Mouse (Mus musculus) central nervous system, embryonic 18 days (tissue): ENCODE results near the gene Cdsn. TPM values are rescaled to one million over a fixed set of nuclear protein-coding genes. Genes with fewer than 3 reads are reported as not detected.

Experiments used
- polyA plus RNA-seq: library from polyadenylated mRNA; depleted of rRNA; stranded (reverse); fragments of >200 nt; gene quantifications from 2 replicates; pipeline ENCODE4 v1.2.3, GENCODE M21; 2012; rRNA removed

The Cdsn gene
- polyA plus RNA-seq = 0.07 and 1.2 TPM in 2 replicates

DNA sequence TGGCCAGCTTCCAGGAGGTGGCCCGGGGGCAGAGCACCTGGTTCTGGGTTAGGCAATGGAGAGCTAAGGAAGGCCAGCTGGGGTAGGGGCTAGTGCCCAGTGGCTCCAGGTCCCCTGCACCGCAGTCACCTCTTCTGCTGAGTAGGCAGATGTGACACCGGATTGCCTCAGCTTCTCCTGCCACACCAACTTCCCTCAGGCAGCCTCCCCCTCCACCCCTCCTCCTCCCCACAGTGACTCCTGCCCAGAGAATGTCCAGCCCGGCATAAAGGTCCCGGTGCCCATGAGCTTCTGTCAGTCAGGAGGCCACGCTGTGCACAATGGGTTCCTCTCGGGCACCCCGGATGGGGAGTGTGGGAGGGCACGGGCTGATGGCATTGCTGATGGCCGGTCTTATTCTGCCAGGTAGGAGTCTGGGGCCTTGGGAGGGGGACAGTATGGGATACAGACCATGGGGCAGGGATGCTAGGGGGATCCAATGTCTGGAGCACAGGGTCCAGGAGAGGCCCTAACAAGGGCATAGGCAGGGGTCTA lies at the start of gene Cdsn:
TSS of gene Cdsn (plus strand) at position 248 of the 534 bp plus-strand sequence.

GRCm38 (mm10) chr17:35505776-35506175 lies 46.2 kb upstream of the Cdsn start, which contains the start of gene Pou5f1:
Gene Pou5f1 (plus strand): TSS chr17:35506018.

DNA sequence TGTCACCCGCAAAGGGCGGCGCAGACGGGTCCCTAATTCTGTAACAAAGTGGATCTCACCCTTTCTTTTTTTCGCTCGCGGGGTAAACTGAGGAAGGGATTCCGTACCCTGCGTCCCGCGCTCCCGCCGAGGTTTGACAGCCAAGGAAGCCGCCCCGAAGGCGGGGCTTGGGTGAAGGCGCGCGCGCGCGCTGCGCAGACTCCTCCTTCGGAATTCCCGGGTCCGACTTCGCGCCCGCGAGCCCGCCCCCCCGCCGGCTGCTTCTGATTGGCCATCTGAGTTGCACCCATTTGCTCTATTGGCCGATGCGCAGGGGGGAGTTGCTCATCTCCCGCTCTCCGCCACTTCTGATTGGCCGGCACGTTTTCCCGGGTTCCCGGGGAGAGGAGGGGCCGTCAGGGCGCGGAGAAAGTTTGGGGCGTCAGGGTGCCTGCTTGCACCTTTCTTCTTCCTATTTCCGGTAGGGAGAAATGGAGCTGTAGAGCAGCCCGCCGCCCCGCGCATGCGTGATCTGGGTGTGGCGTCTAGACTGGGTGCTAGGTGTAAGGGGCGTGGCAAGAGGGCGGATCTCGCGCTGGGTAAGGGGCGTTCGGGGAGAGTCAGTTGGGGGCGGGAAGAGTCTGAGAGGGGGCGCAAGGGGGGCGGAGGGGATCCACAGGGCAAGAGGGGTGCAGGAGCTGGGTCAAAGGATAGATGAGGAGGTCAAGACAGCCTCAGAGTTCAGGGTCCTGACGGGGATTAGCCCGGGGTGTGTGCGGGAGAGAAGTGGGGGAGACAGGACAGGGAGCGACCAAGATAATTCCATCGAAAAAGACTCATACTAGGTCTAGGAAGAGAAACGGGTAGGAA lies 35.1 kb upstream of the Cdsn start, which contains the start of the genes Tcf19 and Cchcr1:
TSS of gene Tcf19 (minus strand) at position 173 of the 849 bp plus-strand sequence.
TSS of gene Cchcr1 (plus strand) at position 449 of the 849 bp plus-strand sequence.

GRCm38 (mm10) chr17:35532901-35533300 lies 19.0 kb upstream of the Cdsn start, which contains the start of gene Psors1c2:
Gene Psors1c2 (plus strand): TSS chr17:35533201.

GRCm38 (mm10) chr17:35567150-35567549 lies 15.2 kb downstream of the Cdsn start, which contains the start of gene 2300002M23Rik:
Gene 2300002M23Rik (plus strand): TSS chr17:35567450.

DNA sequence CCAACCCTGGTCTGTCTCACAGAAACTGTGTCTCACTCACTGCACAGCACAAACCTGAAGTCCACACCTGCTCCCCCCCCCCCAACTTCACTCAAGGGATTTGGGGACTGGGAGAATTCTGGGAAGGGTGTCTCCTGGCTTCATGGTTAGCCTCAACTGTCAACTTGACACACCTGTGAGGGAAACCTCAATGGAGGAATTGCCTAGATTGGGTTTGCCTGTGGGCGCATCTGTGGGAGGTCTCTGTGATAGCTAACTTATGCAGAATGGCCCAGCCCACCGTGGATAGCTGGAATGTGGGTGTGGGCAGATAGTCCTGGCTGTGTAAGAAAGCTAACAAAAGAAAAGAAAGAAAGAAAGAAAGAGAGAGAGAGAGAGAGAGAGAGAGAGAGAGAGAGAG lies 49.3 kb downstream of the Cdsn start, which contains the start of gene Sfta2:
TSS of gene Sfta2 (plus strand) at position 301 of the 400 bp plus-strand sequence.

Other genes starting within 250 kb of the Cdsn start
- 0.27 and 0.48 TPM in 2 replicates for gene H2-Q1, start 231.7 kb upstream of the Cdsn start, polyA plus RNA-seq
- gene H2-Q2, start 209.9 kb upstream of the Cdsn start, polyA plus RNA-seq = 7.8 and 8.7 TPM in 2 replicates
- gene H2-Q4, start 172.5 kb upstream of the Cdsn start, polyA plus RNA-seq = 3.3 and 3.5 TPM in 2 replicates
- gene H2-Q6, start 127.3 kb upstream of the Cdsn start, polyA plus RNA-seq = 1.0 and 1.2 TPM in 2 replicates
- 3.6 and 4.1 TPM in 2 replicates for gene H2-Q7, start 113.0 kb upstream of the Cdsn start, polyA plus RNA-seq
- 0.47 and 0.52 TPM in 2 replicates for gene H2-Q10, start 82.0 kb upstream of the Cdsn start, polyA plus RNA-seq
- gene Pou5f1, start 46.1 kb upstream of the Cdsn start, polyA plus RNA-seq = 0.12 TPM in 1 of 2 replicates, not detected in the other
- gene Tcf19, start 35.3 kb upstream of the Cdsn start, polyA plus RNA-seq = 11.8 and 14.8 TPM in 2 replicates
- gene Cchcr1, start 35.0 kb upstream of the Cdsn start, polyA plus RNA-seq = 9.8 and 10.1 TPM in 2 replicates
- 0.32 and 0.75 TPM in 2 replicates for gene Psors1c2, start 18.9 kb upstream of the Cdsn start, polyA plus RNA-seq
- gene 2300002M23Rik, start 15.3 kb downstream of the Cdsn start, polyA plus RNA-seq = 0.05 and 0.09 TPM in 2 replicates
- gene Sfta2, start 49.4 kb downstream of the Cdsn start, polyA plus RNA-seq = not detected in 2 replicates
- gene Gm9573, start 74.5 kb downstream of the Cdsn start, polyA plus RNA-seq = 0.10 TPM in 1 of 2 replicates, not detected in the other
- gene Mucl3, start 91.6 kb downstream of the Cdsn start, polyA plus RNA-seq = 0.04 TPM in 1 of 2 replicates, not detected in the other
- gene Vars2, start 115.5 kb downstream of the Cdsn start, polyA plus RNA-seq = 37.5 and 41.5 TPM in 2 replicates
- 28.6 and 29.1 TPM in 2 replicates for gene Gtf2h4, start 121.6 kb downstream of the Cdsn start, polyA plus RNA-seq
- gene Ddr1, start 152.5 kb downstream of the Cdsn start, polyA plus RNA-seq = 45.4 and 45.8 TPM in 2 replicates